Mouse (Mus musculus): ENCODE measurements at regions not wholly inside any gene's neighbourhood (a gene's known extent, or its start where the extent isn't known, plus 50 kb on each side); places are given as distances from the start of the nearest gene placed in this dataset.

GRCm38 (mm10) chr8:44155705-44156321 is 446.0 kb upstream of the Adam34 start:
- no peak for DNase-seq

GRCm38 (mm10) chr8:44165115-44165514 is 455.3 kb upstream of the Adam34 start:
- no peak for DNase-seq

GRCm38 (mm10) chr8:44177016-44177415 is 467.2 kb upstream of the Adam34 start:
- no peak for DNase-seq

- no peak for DNase-seq
Measured at GRCm38 (mm10) chr8:44202228-44202627, 492.4 kb upstream of the Adam34 start.

GRCm38 (mm10) chr8:44206391-44207170 is 496.7 kb upstream of the Adam34 start:
- peak; percentile 31 for DNase-seq

- no peak for DNase-seq
Measured at GRCm38 (mm10) chr8:44222346-44222745, 512.5 kb upstream of the Adam34 start.

GRCm38 (mm10) chr8:44252393-44252792 is 542.5 kb upstream of the Adam34 start:
- DNase-seq: no peak

GRCm38 (mm10) chr8:44257051-44257450 is 547.2 kb upstream of the Adam34 start:
- peak; percentile 42 for DNase-seq

- DNase-seq: no peak
Measured at GRCm38 (mm10) chr8:44261039-44261438, 551.2 kb upstream of the Adam34 start.

- peak; percentile 24 for DNase-seq
Measured at GRCm38 (mm10) chr8:44273300-44273699, 563.5 kb upstream of the Adam34 start.

- DNase-seq: no peak
Measured at GRCm38 (mm10) chr8:44318216-44318615, 608.4 kb upstream of the Adam34 start.

GRCm38 (mm10) chr8:44334323-44334993 is 600.8 kb upstream of the Fat1 start:
- DNase-seq: no peak

- DNase-seq: no peak
Measured at GRCm38 (mm10) chr8:44343401-44343800, 591.8 kb upstream of the Fat1 start.

- DNase-seq: no peak
Measured at GRCm38 (mm10) chr8:44343924-44344323, 591.3 kb upstream of the Fat1 start.

GRCm38 (mm10) chr8:44347412-44347811 is 587.8 kb upstream of the Fat1 start:
- no peak for DNase-seq

- no peak for DNase-seq
Measured at GRCm38 (mm10) chr8:44373987-44374386, 561.3 kb upstream of the Fat1 start.

GRCm38 (mm10) chr8:44377731-44378130 is 557.5 kb upstream of the Fat1 start:
- DNase-seq: no peak

GRCm38 (mm10) chr8:44408462-44408861 is 526.8 kb upstream of the Fat1 start:
- no peak for DNase-seq

GRCm38 (mm10) chr8:44410261-44410660 is 525.0 kb upstream of the Fat1 start:
- no peak for DNase-seq

GRCm38 (mm10) chr8:44418003-44418402 is 517.2 kb upstream of the Fat1 start:
- no peak for DNase-seq

GRCm38 (mm10) chr8:44455433-44455832 is 479.8 kb upstream of the Fat1 start:
- DNase-seq: no peak

GRCm38 (mm10) chr8:44456336-44456735 is 478.9 kb upstream of the Fat1 start:
- peak; percentile 20 for DNase-seq

- peak; percentile 5 for DNase-seq
Measured at GRCm38 (mm10) chr8:44466409-44467078, 468.7 kb upstream of the Fat1 start.

Measured in embryo, embryonic 11 days (tissue).